Comparison of ENCODE assay signal across 8 mouse cellular contexts in genomic region chr10:80137626-80138552, GRCm38 (mm10). TPM values are rescaled to one million over a fixed set of nuclear protein-coding genes. Genes with fewer than 3 reads are reported as not detected.
DNase-seq lines count a peak whose midpoint lies in the region; ATAC-seq and TF ChIP-seq lines count a peak whose summit lies in the region.

No protein-coding gene starts in this region.

- no peak for ATAC-seq in heart, embryonic 13.5 days (ENCODE audit: extremely low read depth, insufficient number of reproducible peaks, low FRiP score, low TSS enrichment)
- ATAC-seq in hindbrain, embryonic 16.5 days = no peak
- ATAC-seq in midbrain, embryonic 14.5 days (ENCODE audit: low FRiP score, low TSS enrichment) = no peak

- 8% methylated on average over 31 of the region's 33 CpGs for WGBS in heart, embryonic 13.5 days
- 1% methylated on average over 32 of the region's 33 CpGs for WGBS in hindbrain, embryonic 16.5 days
- 2% methylated on average over 29 of the region's 33 CpGs for WGBS in midbrain, embryonic 14.5 days

- in situ Hi-C loops in CH12.LX (cut with MboI; ENCODE audit: low pct_ligation_motif_present, low pct_unique_long_range_greater_than_20kb, low sequenced_read_pairs) = no loop called here

- H3K79me2 ChIP-seq in CH12.LX (replicated peaks; ENCODE audit: control insufficient read depth, extremely low read depth, insufficient read depth, poor library complexity, severe bottlenecking) = peaks cover 7% of the 10 kb centered on the region

- dilution Hi-C loops in CH12.LX (cut with MboI; ENCODE audit: extremely low pct_ligation_motif_present, extremely low pct_unique_long_range_greater_than_20kb, low sequenced_read_pairs) = no loop called here

- TF ChIP-seq POLR2A in CH12.LX (IDR thresholded peaks at IDR 0.05; ENCODE audit: low read depth, low read length) = no peak

- TF ChIP-seq CTCF in CH12.LX (conservative IDR thresholded peaks at IDR 0.05 in 1 of 2, IDR thresholded peaks at IDR 0.05 in 1 of 2; ENCODE audit: low read depth in 2 of 2, low read length in 2 of 2) = no peak

- no peak for TF ChIP-seq RAD21 in CH12.LX (IDR thresholded peaks at IDR 0.05; ENCODE audit: low read depth, low read length)

- H3K27ac ChIP-seq in heart, embryonic 13.5 days (replicated peaks) = no peak overlapping the region
- H3K27ac ChIP-seq in CH12.LX (ENCODE audit: insufficient read depth, low read depth) = no peak overlapping the region
- H3K27ac ChIP-seq in hindbrain, embryonic 16.5 days (ENCODE audit: low read depth, low read length) = peak overlapping the region; percentile 92
- peak overlapping the region; percentile 94 for H3K27ac ChIP-seq in midbrain, embryonic 14.5 days (replicated peaks; ENCODE audit: low read depth, low read length)

- no peaks in the 10 kb centered on the region for H3K9me3 ChIP-seq in heart, embryonic 13.5 days
- no peaks in the 10 kb centered on the region for H3K9me3 ChIP-seq in CH12.LX (replicated peaks; ENCODE audit: low read length)
- H3K9me3 ChIP-seq in hindbrain, embryonic 16.5 days (ENCODE audit: control insufficient read depth, low read length) = no peaks in the 10 kb centered on the region
- no peaks in the 10 kb centered on the region for H3K9me3 ChIP-seq in midbrain, embryonic 14.5 days (ENCODE audit: control insufficient read depth, low read length)

- TF ChIP-seq EP300 in CH12.LX (IDR thresholded peaks at IDR 0.05; ENCODE audit: low read length) = no peak

- no peak for DNase-seq in heart, adult 8-10 months (ENCODE audit: low spot score)
- DNase-seq in CH12.LX (ENCODE audit: extremely low read depth) = no peak
- DNase-seq in cerebellum, postnatal 14 days = peak; percentile 62 to 68
- DNase-seq in midbrain, embryonic 14.5 days = peak; percentile 77
- no peak for DNase-seq in spleen, postnatal 14 days (ENCODE audit: low spot score in 2 of 2)
- DNase-seq in Muller cell, postnatal 12 days (ENCODE audit: inconsistent ontology term) = no peak

- H3K4me3 ChIP-seq in heart, embryonic 13.5 days = peak overlapping the region; percentile 73
- H3K4me3 ChIP-seq in CH12.LX (replicated peaks in 1 of 3; ENCODE audit: low read depth in 2 of 3, low read length in 2 of 3, poor library complexity in 1 of 3) = no peak overlapping the region
- peak overlapping the region; percentile 77 for H3K4me3 ChIP-seq in hindbrain, embryonic 16.5 days (ENCODE audit: low read length)
- peak overlapping the region; percentile 80 for H3K4me3 ChIP-seq in midbrain, embryonic 14.5 days (replicated peaks; ENCODE audit: low read depth, low read length)

- H3K27me3 ChIP-seq in heart, embryonic 13.5 days (replicated peaks) = peaks cover 54% of the 10 kb centered on the region
- H3K27me3 ChIP-seq in CH12.LX (replicated peaks) = peaks cover 25% of the 10 kb centered on the region
- no peaks in the 10 kb centered on the region for H3K27me3 ChIP-seq in hindbrain, embryonic 16.5 days (replicated peaks; ENCODE audit: control insufficient read depth, insufficient read depth, low read length)
- H3K27me3 ChIP-seq in midbrain, embryonic 14.5 days (ENCODE audit: control insufficient read depth, insufficient read depth, low read length) = no peaks in the 10 kb centered on the region; the same call in 1 of the 2 replicates

- H3K4me1 ChIP-seq in heart, embryonic 13.5 days = peaks cover 67% of the 10 kb centered on the region
- peaks cover 12 to 37% of the 10 kb centered on the region in 2 experiments for H3K4me1 ChIP-seq in CH12.LX (ENCODE audit: control insufficient read depth in 1 of 2, insufficient read depth in 2 of 2)
- H3K4me1 ChIP-seq in hindbrain, embryonic 16.5 days (ENCODE audit: control insufficient read depth, insufficient read depth, low read depth, low read length) = peaks cover 31% of the 10 kb centered on the region
- peaks cover 35% of the 10 kb centered on the region for H3K4me1 ChIP-seq in midbrain, embryonic 14.5 days (ENCODE audit: control insufficient read depth, insufficient read depth, low read length)

- H3K4me2 ChIP-seq in heart, embryonic 13.5 days = peak overlapping the region; percentile 99
- H3K4me2 ChIP-seq in CH12.LX (ENCODE audit: insufficient read depth, low read depth, poor library complexity, severe bottlenecking) = peak overlapping the region; percentile 63; the same call in 1 of the 2 replicates
- peak overlapping the region; percentile 75 for H3K4me2 ChIP-seq in hindbrain, embryonic 16.5 days (ENCODE audit: low read length)
- H3K4me2 ChIP-seq in midbrain, embryonic 14.5 days (ENCODE audit: low read length) = peak overlapping the region; percentile 93

- H3K36me3 ChIP-seq in heart, embryonic 13.5 days = peaks cover 7% of the 10 kb centered on the region; the same call in 1 of the 2 replicates
- peaks cover 3 to 14% of the 10 kb centered on the region in 2 experiments for H3K36me3 ChIP-seq in CH12.LX (replicated peaks in 1 of 2; ENCODE audit: control insufficient read depth in 1 of 2, insufficient read depth in 1 of 2, low read length in 1 of 2)
- H3K36me3 ChIP-seq in hindbrain, embryonic 16.5 days (ENCODE audit: control insufficient read depth, insufficient read depth, low read length) = peaks cover 20% of the 10 kb centered on the region; the same call in 1 of the 2 replicates
- peaks cover 35% of the 10 kb centered on the region for H3K36me3 ChIP-seq in midbrain, embryonic 14.5 days (ENCODE audit: control insufficient read depth, insufficient read depth, low read length)

- H3K9ac ChIP-seq in heart, embryonic 13.5 days = peak overlapping the region; percentile 89
- H3K9ac ChIP-seq in CH12.LX (ENCODE audit: insufficient read depth, low read depth) = no peak overlapping the region
- H3K9ac ChIP-seq in hindbrain, embryonic 16.5 days (ENCODE audit: low read depth, low read length) = peak overlapping the region; percentile 88
- H3K9ac ChIP-seq in midbrain, embryonic 14.5 days (replicated peaks; ENCODE audit: low read length) = peak overlapping the region; percentile 93

TF ChIP-seq in CH12.LX, 34 proteins besides CTCF, POLR2A, EP300 and RAD21 (continues in another document):
- TF ChIP-seq ETS1 (conservative IDR thresholded peaks at IDR 0.05; ENCODE audit: low read depth, low read length) (no peak), NRF1 (IDR thresholded peaks at IDR 0.05; ENCODE audit: low read depth, low read length) (no peak), USF2 (conservative IDR thresholded peaks at IDR 0.05; ENCODE audit: low read depth, low read length) (no peak), NELFE (IDR thresholded peaks at IDR 0.05; ENCODE audit: low read depth, low read length) (no peak), SMC3 (IDR thresholded peaks at IDR 0.05; ENCODE audit: low read depth, low read length) (no peak), ZNF384 (IDR thresholded peaks at IDR 0.05; ENCODE audit: low read depth, low read length) (no peak), IRF4 (IDR thresholded peaks at IDR 0.05; ENCODE audit: low read depth, low read length) (no peak), MXI1 (IDR thresholded peaks at IDR 0.05; ENCODE audit: low read depth, low read length) (no peak), GABPA (IDR thresholded peaks at IDR 0.05; ENCODE audit: insufficient replicate concordance, low read depth, low read length) (no peak), MYC (IDR thresholded peaks at IDR 0.05; ENCODE audit: low read depth, low read length) (no peak)

RNA-seq across cellular contexts. Expression of gene Atp5d, which starts 0.5 kb away (rescaled TPM):
- polyA plus RNA-seq in heart, embryonic 13.5 days (2015; fragmentation: Nextera tagmentation; extraction: Ambion mirVana) = 808 and 893 TPM in 2 replicates
- 1,000 to 10,000 TPM; 1,050 to 1,135 (median 1,101) TPM for total RNA-seq in heart, adult 8-10 months (2022)
- total RNA-seq in CH12.LX (2012; rRNA removed) (270 and 326 TPM in 2 replicates), CH12.LX (2014; rRNA removed) (85.8 and 106 TPM in 2 replicates)
- polyA plus RNA-seq in CH12.LX (2012; ENCODE audit: insufficient read length, low read depth) = 306 and 352 TPM in 2 replicates
- 554 and 581 TPM in 2 replicates for polyA plus RNA-seq in hindbrain, embryonic 16.5 days (2015; fragmentation: Nextera tagmentation; extraction: Ambion mirVana)
- 407 and 480 TPM in 2 replicates for polyA plus RNA-seq in midbrain, embryonic 14.5 days (2014; fragmentation: Nextera tagmentation; extraction: Ambion mirVana)

RNA-seq across cellular contexts. Expression of gene Cbarp, which starts 2.7 kb away (rescaled TPM):
- polyA plus RNA-seq in heart, embryonic 13.5 days (2015; fragmentation: Nextera tagmentation; extraction: Ambion mirVana) = 1.6 and 2.5 TPM in 2 replicates
- total RNA-seq in heart, adult 8-10 months (2022) = 1 to 10 TPM; 3.8 to 6.1 (median 4.6) TPM
- 2.3 and 2.6 TPM in 2 replicates for total RNA-seq in CH12.LX (2012; rRNA removed)
- 0.09 and 0.19 TPM in 2 replicates for total RNA-seq in CH12.LX (2014; rRNA removed)
- 1.7 and 2.4 TPM in 2 replicates for polyA plus RNA-seq in CH12.LX (2012; ENCODE audit: insufficient read length, low read depth)
- 98.8 and 130 TPM in 2 replicates for polyA plus RNA-seq in hindbrain, embryonic 16.5 days (2015; fragmentation: Nextera tagmentation; extraction: Ambion mirVana)
- 78.9 and 101 TPM in 2 replicates for polyA plus RNA-seq in midbrain, embryonic 14.5 days (2014; fragmentation: Nextera tagmentation; extraction: Ambion mirVana)

RNA-seq across cellular contexts. Expression of gene Midn, which starts 10.2 kb away (rescaled TPM):
- polyA plus RNA-seq in heart, embryonic 13.5 days (2015; fragmentation: Nextera tagmentation; extraction: Ambion mirVana) = 15.6 and 15.7 TPM in 2 replicates
- total RNA-seq in heart, adult 8-10 months (2022) = 100 to 1,000 TPM in 1 of 4 experiments, 10 to 100 TPM in 3; 83.9 to 111 (median 91.0) TPM
- 11.6 and 16.2 TPM in 2 replicates for total RNA-seq in CH12.LX (2012; rRNA removed)
- total RNA-seq in CH12.LX (2014; rRNA removed) = 3.9 and 4.7 TPM in 2 replicates
- 25.2 and 33.2 TPM in 2 replicates for polyA plus RNA-seq in CH12.LX (2012; ENCODE audit: insufficient read length, low read depth)
- polyA plus RNA-seq in hindbrain, embryonic 16.5 days (2015; fragmentation: Nextera tagmentation; extraction: Ambion mirVana) = 16.0 and 16.1 TPM in 2 replicates
- 62.6 and 65.6 TPM in 2 replicates for polyA plus RNA-seq in midbrain, embryonic 14.5 days (2014; fragmentation: Nextera tagmentation; extraction: Ambion mirVana)

RNA-seq across cellular contexts. Expression of gene Stk11, which starts 22.3 kb away (rescaled TPM):
- polyA plus RNA-seq in heart, embryonic 13.5 days (2015; fragmentation: Nextera tagmentation; extraction: Ambion mirVana) = 12.0 and 13.0 TPM in 2 replicates
- 100 to 1,000 TPM; 148 to 176 (median 153) TPM for total RNA-seq in heart, adult 8-10 months (2022)
- total RNA-seq in CH12.LX (2012; rRNA removed) = 64.8 and 65.9 TPM in 2 replicates
- 47.4 and 48.5 TPM in 2 replicates for total RNA-seq in CH12.LX (2014; rRNA removed)
- 93.4 and 94.9 TPM in 2 replicates for polyA plus RNA-seq in CH12.LX (2012; ENCODE audit: insufficient read length, low read depth)
- polyA plus RNA-seq in hindbrain, embryonic 16.5 days (2015; fragmentation: Nextera tagmentation; extraction: Ambion mirVana) = 17.7 and 18.3 TPM in 2 replicates
- polyA plus RNA-seq in midbrain, embryonic 14.5 days (2014; fragmentation: Nextera tagmentation; extraction: Ambion mirVana) = 26.5 and 38.7 TPM in 2 replicates

RNA-seq across cellular contexts. Expression of gene Cirbp, which starts 27.9 kb away (rescaled TPM):
- 87.9 and 96.4 TPM in 2 replicates for polyA plus RNA-seq in heart, embryonic 13.5 days (2015; fragmentation: Nextera tagmentation; extraction: Ambion mirVana)
- total RNA-seq in heart, adult 8-10 months (2022) = 10 to 100 TPM; 34.7 to 69.7 (median 51.6) TPM
- total RNA-seq in CH12.LX (2012; rRNA removed) (28.3 and 34.4 TPM in 2 replicates), CH12.LX (2014; rRNA removed) (27.0 and 31.9 TPM in 2 replicates)
- 40.2 and 45.9 TPM in 2 replicates for polyA plus RNA-seq in CH12.LX (2012; ENCODE audit: insufficient read length, low read depth)
- polyA plus RNA-seq in hindbrain, embryonic 16.5 days (2015; fragmentation: Nextera tagmentation; extraction: Ambion mirVana) = 288 and 311 TPM in 2 replicates
- polyA plus RNA-seq in midbrain, embryonic 14.5 days (2014; fragmentation: Nextera tagmentation; extraction: Ambion mirVana) = 295 and 421 TPM in 2 replicates

Comparison
In these comparisons a context has a peak if more than half of its experiments do, and no peak if none do; other contexts are left out.
1. H3K27ac ChIP-seq: peak in hindbrain, embryonic 16.5 days (single experiment) and midbrain, embryonic 14.5 days (single experiment); none in heart, embryonic 13.5 days (single experiment) and CH12.LX (single experiment).
2. H3K4me3 ChIP-seq: peak in heart, embryonic 13.5 days (single experiment), hindbrain, embryonic 16.5 days (single experiment) and midbrain, embryonic 14.5 days (single experiment); none in CH12.LX (0 of 3).
3. DNase-seq: peak in cerebellum, postnatal 14 days (2 of 2) and midbrain, embryonic 14.5 days (single experiment); none in heart, adult 8-10 months (single experiment), CH12.LX (single experiment), spleen, postnatal 14 days (0 of 2) and Muller cell, postnatal 12 days (single experiment).
4. RNA of gene Cbarp, which starts 2.7 kb away (polyA plus RNA-seq): 98.8 to 130 TPM in hindbrain, embryonic 16.5 days and 78.9 to 101 TPM in midbrain, embryonic 14.5 days; 1.7 to 2.4 TPM in CH12.LX and 1.6 to 2.5 TPM in heart, embryonic 13.5 days; every median in the first group is over 10 times any median in the second.
5. Peak in every context shown above with its lines, with median percentiles within 50 percentile points of each other: H3K4me2 ChIP-seq.